Mouse (Mus musculus) adrenal gland, postnatal 4 days (tissue): ENCODE measurements at regions not wholly inside any gene's neighbourhood (a gene's known extent, or its start where the extent isn't known, plus 50 kb on each side); places are given as distances from the start of the nearest gene placed in this dataset.

Source experiments
- DNase-seq, 2 experiments: peaks; one replicate each; pipeline ENCODE4 v3.0.0; 2021 to 2022; ENCODE audit warnings: low spot score in 2 of 2, mixed read lengths in 2 of 2

GRCm38 (mm10) chr7:39864781-39865180 is 347.2 kb downstream of the Zfp619 start:
- no peak for DNase-seq

- DNase-seq: no peak
Measured at GRCm38 (mm10) chr7:39866674-39867428, 349.3 kb downstream of the Zfp619 start.

DNA sequence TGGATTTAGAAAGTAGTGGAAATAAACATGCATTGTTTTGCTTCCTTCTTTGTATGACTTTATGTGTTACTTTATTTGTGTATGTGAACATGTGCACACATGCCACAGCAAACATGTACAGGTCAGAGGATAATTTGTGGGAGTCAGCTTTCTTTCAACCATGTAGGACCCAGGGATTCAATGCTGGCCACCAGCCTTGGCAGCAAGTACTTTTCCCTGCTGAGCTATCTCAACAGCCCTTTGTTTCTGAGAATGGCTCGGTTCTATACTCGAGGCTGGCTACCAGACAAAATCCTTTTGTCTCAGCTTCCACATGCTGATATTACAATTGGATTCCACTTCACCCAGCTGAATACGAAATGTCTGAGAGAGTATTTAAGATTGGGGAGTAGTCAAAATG is 349.9 kb downstream of the Zfp619 start:
- no peak for DNase-seq

DNA sequence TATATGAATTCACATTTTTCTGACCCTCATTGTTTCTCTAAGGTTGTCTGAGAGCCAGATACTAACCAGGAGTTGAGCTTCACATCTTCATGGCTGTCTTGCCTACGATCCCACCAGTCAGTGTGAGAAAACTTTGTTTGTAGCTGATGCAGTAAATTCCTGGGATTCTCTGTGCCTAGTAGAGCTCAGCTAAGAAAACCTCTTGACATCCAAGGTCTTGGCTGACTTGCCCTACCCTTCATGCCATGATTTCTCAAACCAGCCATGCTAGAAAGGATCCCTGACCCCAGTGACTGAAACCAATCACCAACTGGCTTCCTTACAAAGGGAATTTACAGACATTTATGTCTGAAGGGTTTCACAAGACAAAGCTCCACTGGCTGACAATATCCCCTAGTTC is 364.5 kb downstream of the Zfp619 start:
- DNase-seq: no peak

DNA sequence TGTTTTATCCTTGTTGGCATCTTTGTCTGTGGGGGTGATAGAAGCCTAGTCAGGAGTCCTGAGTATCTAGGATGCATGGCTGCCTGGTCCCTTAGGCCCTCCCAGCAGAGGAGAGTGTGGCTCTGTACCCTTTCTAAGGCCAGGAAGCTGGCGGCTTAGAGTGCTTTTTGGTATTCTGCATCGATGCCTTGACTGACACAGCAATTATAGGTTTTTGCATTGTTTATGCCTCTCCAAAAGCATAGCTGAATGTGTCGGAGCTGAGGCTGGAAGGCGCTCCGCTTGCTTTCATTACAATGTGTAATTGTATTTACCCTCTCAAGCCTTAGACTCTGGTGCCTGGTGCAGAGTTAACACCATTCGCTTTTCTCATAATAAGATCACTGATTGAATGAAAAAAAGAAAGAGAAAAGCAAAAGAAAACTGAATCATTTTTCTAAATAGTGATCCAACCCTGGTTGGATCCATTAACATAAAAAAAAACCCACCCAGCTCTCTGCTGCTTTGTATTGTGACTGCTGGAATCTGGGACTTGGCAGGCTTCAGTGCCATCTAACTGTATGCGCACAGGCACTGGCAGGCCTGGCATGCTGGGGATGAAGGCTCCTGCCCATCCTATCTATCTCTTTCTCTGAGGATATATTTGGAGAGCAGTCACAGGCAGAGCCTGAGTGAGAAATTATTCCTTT is 376.8 kb downstream of the Zfp619 start:
- DNase-seq: no peak

- DNase-seq: no peak
Measured at GRCm38 (mm10) chr7:39896918-39897317, 379.4 kb downstream of the Zfp619 start.

- DNase-seq: no peak
Measured at GRCm38 (mm10) chr7:39898268-39898667, 380.7 kb downstream of the Zfp619 start.

DNA sequence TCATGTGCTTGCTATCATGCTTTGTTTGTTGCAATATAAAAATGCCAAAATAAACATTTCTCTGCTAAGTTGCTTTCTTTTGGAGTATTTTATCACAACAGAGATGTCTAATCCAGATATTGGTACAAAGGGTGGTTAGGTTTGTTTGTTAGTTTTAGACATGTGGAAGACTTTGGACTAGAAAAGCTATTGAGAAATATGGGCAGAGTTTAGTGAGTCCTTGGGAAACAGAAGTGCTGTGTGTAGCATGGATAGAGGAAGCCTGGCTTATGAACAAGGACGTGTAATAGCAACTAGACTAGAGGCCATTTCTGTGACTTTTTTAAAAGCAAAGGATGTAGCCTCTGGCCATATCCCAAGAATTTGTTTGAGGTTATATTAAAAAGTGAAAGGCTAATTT is 416.4 kb downstream of the Zfp619 start:
- no peak for DNase-seq

GRCm38 (mm10) chr7:39937262-39937661 is 419.7 kb downstream of the Zfp619 start:
- DNase-seq: no peak

DNA sequence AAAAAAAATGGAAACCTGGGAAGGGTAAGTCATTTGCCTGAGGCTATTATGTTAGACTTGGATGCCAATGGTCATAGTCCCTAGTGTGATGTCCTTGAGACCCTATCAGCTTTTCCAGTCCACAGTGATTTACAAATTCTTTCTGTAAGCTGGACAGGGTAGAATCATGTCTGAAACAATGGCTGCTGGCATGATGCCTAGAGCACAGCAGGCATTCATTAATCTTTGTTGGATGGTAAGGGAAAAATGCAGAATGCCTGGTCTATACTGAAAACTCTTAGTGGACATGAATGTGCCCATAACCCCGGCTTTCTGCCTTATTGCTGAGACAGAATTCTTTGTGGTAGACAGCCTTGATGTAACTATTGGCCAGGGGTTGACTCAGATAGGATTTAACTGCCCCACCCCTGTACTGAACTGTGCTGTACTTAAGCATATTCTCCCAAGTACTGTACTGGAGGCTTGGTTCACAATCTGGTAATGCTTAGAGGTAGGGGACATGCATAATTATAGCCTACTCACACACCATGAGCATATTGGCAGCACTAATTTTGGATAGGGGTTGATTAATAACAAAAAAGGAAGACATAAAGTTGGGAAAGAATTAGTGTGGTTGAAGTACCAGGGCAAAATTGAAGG is 424.8 kb downstream of the Zfp619 start:
- DNase-seq: no peak

DNA sequence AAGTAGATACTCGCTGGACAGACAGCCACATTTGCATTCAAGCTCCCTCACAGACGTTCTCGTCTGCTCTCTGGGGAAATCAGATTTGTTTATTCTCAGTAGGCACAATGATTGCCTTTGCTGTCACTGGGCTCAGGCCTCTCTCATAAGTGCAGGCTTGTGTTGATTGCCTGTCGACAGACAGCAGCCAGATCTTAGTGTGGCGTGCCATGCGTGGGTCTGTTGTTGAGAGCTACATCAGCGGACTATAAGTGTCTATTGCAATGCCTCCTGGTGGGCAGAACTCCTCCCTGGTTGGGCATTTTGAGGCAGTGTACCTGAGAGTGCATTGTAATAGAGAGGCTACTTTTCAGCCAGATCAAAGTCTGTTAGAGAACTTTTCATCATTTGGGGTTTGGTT is 436.5 kb downstream of the Zfp619 start:
- no peak for DNase-seq

DNA sequence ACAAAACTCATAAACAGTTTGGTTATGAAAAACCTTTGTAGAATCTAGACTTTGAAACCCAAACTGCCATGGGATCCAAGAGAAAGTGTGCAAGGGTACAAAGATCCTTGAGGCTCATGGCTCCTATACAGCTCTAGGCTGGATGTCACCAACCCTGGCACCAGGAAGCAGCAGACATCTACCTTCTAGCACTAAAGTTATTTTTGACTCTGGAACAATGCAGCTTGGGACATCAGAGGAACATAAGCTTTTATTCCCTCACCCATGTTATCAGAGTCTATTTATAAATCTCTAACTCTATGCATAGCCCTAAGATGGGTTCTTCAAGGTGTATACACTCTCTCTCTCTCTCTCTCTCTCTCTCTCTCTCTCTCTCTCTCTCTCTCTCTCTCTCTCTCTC is 437.4 kb downstream of the Zfp619 start:
- no peak for DNase-seq

- DNase-seq: no peak
Measured at GRCm38 (mm10) chr7:39978121-39978520, 460.6 kb downstream of the Zfp619 start.

GRCm38 (mm10) chr7:39981647-39982046 is 464.1 kb downstream of the Zfp619 start:
- no peak for DNase-seq
